Mouse (Mus musculus) cerebellum, adult 9-10 months (tissue): ENCODE results near the gene Prpf40b.
A peak's percentile ranks its signal among the peaks of the same experiment; 100 is the strongest.
"Not testable (repeated sequence)": the region's sequence is repeated elsewhere in the genome, so short reads cannot be mapped to it uniquely, and the experiment has no call there.

ENCODE experiments used
- DNase-seq: peaks from one replicate; pipeline ENCODE4 v3.0.0; 2022

Gene Prpf40b

DNA sequence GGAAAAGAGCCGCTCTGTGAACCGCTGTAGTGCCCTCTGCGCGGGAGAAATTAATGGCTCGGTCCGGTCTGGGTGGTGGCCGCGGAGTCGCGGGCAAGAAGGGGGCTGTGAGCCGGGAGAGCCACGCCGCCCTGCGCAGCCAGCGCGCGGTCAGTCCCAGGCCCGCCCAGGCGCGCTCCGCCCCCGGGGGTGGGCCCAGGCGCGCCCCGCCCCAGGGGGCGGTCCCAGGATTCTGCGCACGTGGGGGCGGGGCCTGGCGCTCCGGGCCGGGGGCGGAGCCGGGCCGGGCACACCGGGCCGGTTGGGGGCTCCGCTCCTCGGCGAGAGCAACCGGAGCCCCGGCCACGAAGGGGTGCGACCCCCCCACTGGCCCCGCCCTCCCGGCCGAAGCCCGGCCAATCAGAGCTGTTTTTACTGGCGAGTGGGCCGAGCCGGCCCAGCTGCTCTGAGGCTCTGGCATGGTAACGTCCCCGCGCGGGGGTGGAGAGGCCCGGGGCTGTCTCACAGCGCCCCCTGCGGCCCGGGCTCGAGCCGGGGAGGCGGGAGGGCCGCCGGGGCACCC lies at the start of gene Prpf40b:
Gene Prpf40b, plus strand, starts transcription at position 275 of the 562 bp plus-strand sequence.
- peak; percentile 93 for DNase-seq

- peak; percentile 68 for DNase-seq
These were observed 48.2 kb upstream of the Prpf40b start for GRCm38 (mm10) chr15:99246736-99247135.

GRCm38 (mm10) chr15:99248972-99249371 lies 45.9 kb upstream of the Prpf40b start:
- peak; percentile 58 for DNase-seq

GRCm38 (mm10) chr15:99249938-99250337 lies 44.9 kb upstream of the Prpf40b start:
- peak; percentile 40 for DNase-seq

DNA sequence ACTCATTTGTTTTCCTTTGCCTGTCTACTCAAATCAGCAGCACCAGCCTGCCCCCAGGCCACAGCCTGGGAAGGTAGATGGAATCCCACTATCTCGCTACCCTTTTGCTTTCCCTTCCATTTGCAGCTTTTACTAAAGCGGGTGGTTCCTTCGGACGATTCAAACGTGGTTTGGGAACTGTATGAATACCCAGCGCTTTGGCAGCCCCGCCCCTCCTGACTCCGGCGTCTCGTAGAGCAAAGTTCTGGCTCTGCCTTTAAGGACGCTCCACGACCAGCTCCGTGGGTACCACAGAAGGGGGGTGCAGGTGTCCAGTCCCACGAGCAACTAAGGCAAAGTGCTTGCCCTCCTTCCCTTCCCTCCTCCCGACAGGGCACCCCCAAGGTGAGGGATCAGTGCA lies 43.8 kb upstream of the Prpf40b start:
- not testable (repeated sequence) for DNase-seq

DNA sequence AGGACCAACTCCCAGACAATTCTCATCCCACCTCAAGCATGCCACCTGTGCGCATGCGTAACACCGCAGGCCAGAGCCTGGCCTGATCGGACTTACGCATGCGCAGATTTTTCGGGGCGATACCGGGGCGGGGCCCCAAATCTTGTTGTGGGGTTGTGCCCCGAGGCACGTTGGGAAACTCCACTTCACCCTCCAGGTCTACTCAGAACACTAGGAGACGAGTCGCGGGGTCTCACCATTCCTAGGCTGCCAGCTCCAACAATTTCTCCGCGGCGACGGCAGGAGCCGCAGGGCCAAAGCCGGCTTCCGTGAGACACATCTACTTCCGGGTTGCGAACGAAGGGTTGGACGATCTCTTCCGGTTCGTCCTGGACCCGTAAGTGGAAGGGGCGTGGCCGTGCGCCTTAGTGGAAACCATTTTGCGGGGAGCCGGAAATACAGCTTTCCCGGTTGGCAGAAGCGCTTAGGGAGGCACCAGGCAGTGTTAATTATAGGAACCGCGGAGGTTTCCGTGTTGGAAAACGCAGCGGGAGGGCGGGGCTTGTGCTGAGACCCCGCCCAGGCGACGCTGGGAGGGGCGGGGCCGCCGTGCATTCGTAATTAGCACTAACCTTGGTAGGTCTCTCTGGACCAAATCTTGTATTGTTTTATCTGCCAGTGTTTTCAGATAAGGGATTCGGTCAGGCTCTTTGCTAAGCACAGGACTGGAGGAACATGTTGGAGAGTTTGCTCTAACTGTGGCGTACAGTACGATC lies 43.1 kb upstream of the Prpf40b start, which contains the start of gene Mcrs1:
Gene Mcrs1, minus strand, starts transcription at position 336 of the 755 bp plus-strand sequence.
- DNase-seq: peak; percentile 99

DNA sequence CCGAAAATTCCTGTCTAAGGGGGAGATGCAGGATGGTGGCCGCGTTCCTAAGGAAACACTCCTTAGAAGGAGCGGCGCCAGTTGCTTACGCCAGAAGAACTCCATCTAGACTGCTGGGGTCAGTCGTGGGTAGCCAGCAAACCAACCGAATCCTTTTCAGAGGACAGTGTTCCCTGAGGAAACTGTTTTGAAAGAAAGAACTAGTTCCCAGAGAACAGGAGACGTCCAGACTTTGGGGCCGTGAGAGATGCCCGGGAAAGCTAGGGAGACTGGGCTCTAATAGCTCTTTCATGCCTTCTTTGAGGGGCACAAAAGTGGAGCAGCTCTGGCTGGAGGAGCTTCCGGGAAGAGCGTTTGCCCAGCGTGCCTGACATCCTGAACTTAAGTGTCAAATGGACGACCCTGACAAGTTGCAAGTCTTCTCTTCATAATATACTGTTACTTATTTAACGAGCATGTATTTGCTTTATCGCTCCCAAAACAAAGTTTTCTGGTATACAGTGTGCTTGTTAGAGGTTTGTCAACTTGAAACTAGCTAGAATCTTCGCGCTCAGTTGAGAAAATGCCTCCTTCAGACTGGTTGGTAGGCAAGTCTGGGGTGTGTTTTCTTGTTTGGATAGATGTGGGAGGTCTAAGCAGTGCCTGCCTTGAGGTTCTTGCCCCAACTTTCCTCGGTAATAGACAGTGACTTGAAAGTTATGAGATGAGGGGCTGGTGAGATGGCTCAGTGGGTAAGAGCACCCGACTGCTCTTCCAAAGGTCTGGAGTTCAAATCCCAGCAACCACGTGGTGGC lies 42.3 kb upstream of the Prpf40b start:
- no peak for DNase-seq

DNA sequence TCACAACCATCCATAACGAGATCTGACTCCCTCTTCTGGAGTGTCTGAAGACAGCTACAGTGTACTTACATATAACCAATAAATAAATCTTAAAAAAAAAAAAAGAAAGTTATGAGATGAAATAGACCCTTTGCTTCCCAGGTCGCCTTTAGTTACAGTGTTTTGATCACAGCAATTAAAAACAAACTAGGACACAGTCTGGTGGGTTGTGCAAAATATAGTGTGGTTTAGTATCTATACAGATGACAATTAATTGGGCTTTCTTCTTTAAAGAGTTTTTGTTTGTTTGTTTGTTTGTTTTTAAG lies 41.8 kb upstream of the Prpf40b start:
- not testable (repeated sequence) for DNase-seq

DNA sequence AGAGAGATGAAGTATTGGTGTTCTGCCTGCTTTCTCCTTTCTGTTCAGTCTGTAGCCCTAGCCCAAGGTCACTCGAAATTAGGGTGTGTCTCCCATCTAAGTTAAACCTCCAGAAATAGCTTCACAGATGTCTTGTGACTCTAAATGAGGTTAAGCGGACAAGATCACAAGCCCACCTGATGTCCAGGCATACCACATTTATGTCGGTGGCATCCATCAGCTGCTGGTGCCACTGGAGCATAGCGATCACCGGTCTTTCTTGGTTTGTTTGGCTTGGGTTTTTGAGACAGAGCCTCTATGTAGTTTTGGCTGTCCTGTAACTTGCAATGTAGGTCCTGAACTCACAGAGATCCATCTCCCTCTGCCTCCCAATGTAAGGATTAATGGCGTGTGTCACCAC lies 41.1 kb upstream of the Prpf40b start:
- no peak for DNase-seq

GRCm38 (mm10) chr15:99254477-99255005 lies 40.3 kb upstream of the Prpf40b start:
- DNase-seq: no peak

- no peak for DNase-seq
These were observed 39.6 kb upstream of the Prpf40b start for GRCm38 (mm10) chr15:99255241-99255749.

- DNase-seq: no peak
These were observed 35.6 kb upstream of the Prpf40b start for GRCm38 (mm10) chr15:99259167-99259729.

- DNase-seq: no peak
These were observed 35.1 kb upstream of the Prpf40b start for GRCm38 (mm10) chr15:99259730-99260252.

- DNase-seq: no peak
These were observed 32.2 kb upstream of the Prpf40b start for GRCm38 (mm10) chr15:99262702-99263101.

- DNase-seq: no peak
These were observed 30.5 kb upstream of the Prpf40b start for GRCm38 (mm10) chr15:99264363-99264762.

DNA sequence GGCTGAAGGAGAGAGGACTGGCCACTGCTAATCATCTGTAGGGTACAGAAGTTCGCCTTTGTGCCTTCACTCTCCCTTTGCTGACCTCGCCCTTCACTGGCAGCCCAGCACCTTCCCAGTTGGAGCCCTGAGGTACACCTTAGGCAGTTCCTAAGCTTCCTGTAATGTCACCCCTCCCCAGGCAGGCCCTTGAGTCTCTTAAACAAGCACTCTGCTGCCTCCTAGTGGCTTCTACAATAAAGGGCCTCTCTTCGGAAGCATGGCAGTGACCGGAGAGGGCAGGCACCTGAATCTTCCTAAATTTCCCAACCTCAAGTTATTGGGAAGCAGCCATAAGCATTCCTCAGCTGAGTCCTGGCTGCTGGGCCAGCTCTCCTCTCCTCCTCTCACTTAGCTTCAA lies 29.2 kb upstream of the Prpf40b start:
- DNase-seq: peak; percentile 80

GRCm38 (mm10) chr15:99276095-99276494 lies 18.8 kb upstream of the Prpf40b start:
- DNase-seq: no peak

GRCm38 (mm10) chr15:99278271-99278670 lies 16.6 kb upstream of the Prpf40b start:
- DNase-seq: no peak

GRCm38 (mm10) chr15:99283456-99283855 lies 11.4 kb upstream of the Prpf40b start:
- no peak for DNase-seq

- DNase-seq: no peak
These were observed 10.2 kb upstream of the Prpf40b start for GRCm38 (mm10) chr15:99284527-99285188.

GRCm38 (mm10) chr15:99285189-99285535 lies 9.7 kb upstream of the Prpf40b start:
- DNase-seq: no peak

DNA sequence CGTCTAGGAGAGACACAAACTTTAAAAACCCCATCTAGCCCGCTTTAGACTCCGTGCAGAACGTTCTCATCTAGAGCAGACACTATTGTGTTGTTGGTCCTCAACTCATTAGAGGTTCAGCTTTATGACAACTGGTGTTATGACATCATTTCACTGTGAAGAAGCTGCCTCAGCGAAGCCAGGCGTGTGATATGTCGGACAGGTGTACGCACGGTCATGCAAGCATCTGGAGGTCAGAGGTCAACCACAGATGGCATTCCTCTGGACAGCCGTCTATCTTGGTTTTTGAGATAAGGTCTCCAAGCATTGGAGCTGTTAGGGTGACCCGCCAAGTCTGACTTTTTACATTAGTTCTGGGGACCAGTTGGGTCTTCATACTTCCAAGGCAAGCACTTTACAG lies 4.3 kb upstream of the Prpf40b start:
- DNase-seq: no peak
